Mouse (Mus musculus): ENCODE results near the gene Pank2. TPM values are rescaled to one million over a fixed set of nuclear protein-coding genes. Genes with fewer than 3 reads are reported as not detected.
"Not testable (repeated sequence)": the region's sequence is repeated elsewhere in the genome, so short reads cannot be mapped to it uniquely, and the experiment has no call there.

Gene Pank2
- 10 to 100 TPM; 41.1 to 44.4 TPM for total RNA-seq (2021)

- DNase-seq: peak; percentile 98
These were observed at the start of gene Pank2 for GRCm38 (mm10) chr2:131262213-131262672. Pank2 (plus strand) TSS chr2:131262495.

- DNase-seq: no peak
These were observed 48.5 kb upstream of the Pank2 start for GRCm38 (mm10) chr2:131213773-131214172.

- DNase-seq: peak; percentile 54
These were observed 46.1 kb upstream of the Pank2 start for GRCm38 (mm10) chr2:131215941-131216858.

GRCm38 (mm10) chr2:131220030-131220429, 42.3 kb upstream of the Pank2 start:
- DNase-seq: no peak

GRCm38 (mm10) chr2:131221853-131222515, 40.3 kb upstream of the Pank2 start:
- DNase-seq: no peak

- DNase-seq: no peak
These were observed 39.7 kb upstream of the Pank2 start for GRCm38 (mm10) chr2:131222562-131222961.

- no peak for DNase-seq
These were observed 38.7 kb upstream of the Pank2 start for GRCm38 (mm10) chr2:131223569-131223968.

GRCm38 (mm10) chr2:131225178-131225577, 37.1 kb upstream of the Pank2 start:
- DNase-seq: no peak

- DNase-seq: not testable (repeated sequence)
These were observed 35.6 kb upstream of the Pank2 start for GRCm38 (mm10) chr2:131226669-131227068.

- no peak for DNase-seq
These were observed 35.1 kb upstream of the Pank2 start for GRCm38 (mm10) chr2:131227243-131227642.

GRCm38 (mm10) chr2:131232558-131232957, 29.7 kb upstream of the Pank2 start:
- DNase-seq: no peak

- peak; percentile 96 for DNase-seq
These were observed 28.8 kb upstream of the Pank2 start, which contains the start of gene Mavs for GRCm38 (mm10) chr2:131233307-131234126. Mavs (plus strand) TSS chr2:131234063.

GRCm38 (mm10) chr2:131234127-131234650, 28.1 kb upstream of the Pank2 start:
- peak; percentile 44 for DNase-seq

- no peak for DNase-seq
These were observed 27.2 kb upstream of the Pank2 start for GRCm38 (mm10) chr2:131234970-131235635.

GRCm38 (mm10) chr2:131242180-131242579, 20.1 kb upstream of the Pank2 start:
- DNase-seq: no peak

GRCm38 (mm10) chr2:131242929-131243328, 19.4 kb upstream of the Pank2 start:
- no peak for DNase-seq

- DNase-seq: peak; percentile 80
These were observed 8.5 kb upstream of the Pank2 start for GRCm38 (mm10) chr2:131253681-131254328.

GRCm38 (mm10) chr2:131254329-131254713, 8.0 kb upstream of the Pank2 start:
- no peak for DNase-seq

GRCm38 (mm10) chr2:131255738-131256137, 6.6 kb upstream of the Pank2 start:
- no peak for DNase-seq

- DNase-seq: no peak
These were observed 3.6 kb upstream of the Pank2 start for GRCm38 (mm10) chr2:131258693-131259092.

Measured in heart, postnatal 4 days (tissue).